Mouse (Mus musculus): ENCODE measurements at regions not wholly inside any gene's neighbourhood (a gene's known extent, or its start where the extent isn't known, plus 50 kb on each side); places are given as distances from the start of the nearest gene placed in this dataset.

GRCm38 (mm10) chr7:130057708-130058107 is 462.5 kb downstream of the Ate1 start:
- H3K4me1 ChIP-seq (ENCODE audit: control insufficient read depth, insufficient read depth, low read length) = peaks cover 2% of the 10 kb centered on the region; the same call in 1 of the 2 replicates
- DNase-seq (ENCODE audit: low spot score) (no peak), ATAC-seq (ENCODE audit: insufficient number of reproducible peaks, low FRiP score, low TSS enrichment, low read depth) (no peak)
- no peaks in the 10 kb centered on the region for H3K9me3 ChIP-seq (ENCODE audit: control insufficient read depth, low read length)
- H3K4me3 ChIP-seq (ENCODE audit: low read depth, low read length) = no peak overlapping the region
- no peaks in the 10 kb centered on the region for H3K27me3 ChIP-seq (ENCODE audit: control insufficient read depth, insufficient read depth, low read length)
- H3K9ac ChIP-seq (ENCODE audit: low read length) = no peak overlapping the region
- 86% methylated on average over 6 of the region's 6 CpGs for WGBS
- H3K36me3 ChIP-seq (ENCODE audit: control insufficient read depth, insufficient read depth, low read length) = no peaks in the 10 kb centered on the region
- H3K27ac ChIP-seq (replicated peaks; ENCODE audit: low read depth, low read length) = no peak overlapping the region
- no peak overlapping the region for H3K4me2 ChIP-seq (ENCODE audit: low read depth, severe bottlenecking)

GRCm38 (mm10) chr7:130058267-130058666 is 461.9 kb downstream of the Ate1 start:
- Histone ChIP-seq H3K4me3 (ENCODE audit: low read depth, low read length) (no peak overlapping the region), H3K9ac (ENCODE audit: low read length) (no peak overlapping the region), H3K27me3 (ENCODE audit: control insufficient read depth, insufficient read depth, low read length) (no peaks in the 10 kb centered on the region), H3K9me3 (ENCODE audit: control insufficient read depth, low read length) (no peaks in the 10 kb centered on the region), H3K27ac (replicated peaks; ENCODE audit: low read depth, low read length) (no peak overlapping the region), H3K4me1 (ENCODE audit: control insufficient read depth, insufficient read depth, low read length) (peaks cover 2% of the 10 kb centered on the region; the same call in 1 of the 2 replicates), H3K4me2 (ENCODE audit: low read depth, severe bottlenecking) (no peak overlapping the region), H3K36me3 (ENCODE audit: control insufficient read depth, insufficient read depth, low read length) (no peaks in the 10 kb centered on the region)
- ATAC-seq (ENCODE audit: insufficient number of reproducible peaks, low FRiP score, low TSS enrichment, low read depth) (no peak), DNase-seq (ENCODE audit: low spot score) (no peak)
- 80% methylated on average over 12 of the region's 12 CpGs for WGBS

GRCm38 (mm10) chr7:130059684-130060607 is 460.2 kb downstream of the Ate1 start:
- Histone ChIP-seq H3K27ac (replicated peaks; ENCODE audit: low read depth, low read length) (peak overlapping the region; percentile 36; the same call in 1 of the 2 replicates), H3K9me3 (ENCODE audit: control insufficient read depth, low read length) (no peaks in the 10 kb centered on the region), H3K27me3 (ENCODE audit: control insufficient read depth, insufficient read depth, low read length) (no peaks in the 10 kb centered on the region), H3K4me3 (ENCODE audit: low read depth, low read length) (no peak overlapping the region), H3K4me2 (ENCODE audit: low read depth, severe bottlenecking) (0 out of 2 replicates have a peak overlapping the region, but pooled peaks have one; percentile 4), H3K36me3 (ENCODE audit: control insufficient read depth, insufficient read depth, low read length) (no peaks in the 10 kb centered on the region), H3K9ac (ENCODE audit: low read length) (no peak overlapping the region), H3K4me1 (ENCODE audit: control insufficient read depth, insufficient read depth, low read length) (peaks cover 6% of the 10 kb centered on the region)
- peak; percentile 63 for DNase-seq (ENCODE audit: low spot score)
- no peak for ATAC-seq (ENCODE audit: insufficient number of reproducible peaks, low FRiP score, low TSS enrichment, low read depth)
- 22% methylated on average over 15 of the region's 15 CpGs for WGBS

GRCm38 (mm10) chr7:130064500-130064899 is 455.7 kb downstream of the Ate1 start:
- no peak overlapping the region for H3K4me2 ChIP-seq (ENCODE audit: low read depth, severe bottlenecking)
- DNase-seq (ENCODE audit: low spot score) (peak; percentile 81), ATAC-seq (ENCODE audit: insufficient number of reproducible peaks, low FRiP score, low TSS enrichment, low read depth) (peak; percentile 77)
- H3K36me3 ChIP-seq (ENCODE audit: control insufficient read depth, insufficient read depth, low read length) = no peaks in the 10 kb centered on the region
- no peak overlapping the region for H3K4me3 ChIP-seq (ENCODE audit: low read depth, low read length)
- H3K9me3 ChIP-seq (ENCODE audit: control insufficient read depth, low read length) = no peaks in the 10 kb centered on the region
- 8% methylated on average over 7 of the region's 7 CpGs for WGBS
- peaks cover 6% of the 10 kb centered on the region for H3K4me1 ChIP-seq (ENCODE audit: control insufficient read depth, insufficient read depth, low read length)
- no peaks in the 10 kb centered on the region for H3K27me3 ChIP-seq (ENCODE audit: control insufficient read depth, insufficient read depth, low read length)
- H3K9ac ChIP-seq (ENCODE audit: low read length) = no peak overlapping the region
- H3K27ac ChIP-seq (replicated peaks; ENCODE audit: low read depth, low read length) = no peak overlapping the region

DNA sequence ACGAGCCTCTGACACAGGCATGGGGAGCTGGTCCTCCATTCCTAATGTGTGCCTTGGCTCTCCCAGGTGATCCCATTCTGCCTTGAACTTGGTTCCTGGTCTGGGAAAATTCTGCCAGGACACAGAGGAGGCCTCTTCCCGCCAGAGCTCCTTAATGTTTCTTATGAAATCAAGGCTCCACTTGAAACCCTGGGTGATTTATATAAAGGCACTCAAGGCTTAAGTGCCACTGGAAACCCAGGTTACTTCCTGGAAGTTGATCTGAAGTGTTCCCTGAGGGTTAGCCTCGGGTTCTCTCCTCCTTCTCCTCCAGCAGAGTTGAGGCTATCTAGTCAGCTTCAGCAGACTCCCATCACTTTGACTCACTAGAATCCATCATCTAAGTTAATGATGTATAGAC is 451.9 kb downstream of the Ate1 start:
- no peak for DNase-seq (ENCODE audit: low spot score)
- ATAC-seq (ENCODE audit: insufficient number of reproducible peaks, low FRiP score, low TSS enrichment, low read depth) = no peak
- no peak overlapping the region for H3K27ac ChIP-seq (replicated peaks; ENCODE audit: low read depth, low read length)
- H3K36me3 ChIP-seq (ENCODE audit: control insufficient read depth, insufficient read depth, low read length) = no peaks in the 10 kb centered on the region
- H3K4me3 ChIP-seq (ENCODE audit: low read depth, low read length) = no peak overlapping the region
- H3K9ac ChIP-seq (ENCODE audit: low read length) = no peak overlapping the region
- H3K27me3 ChIP-seq (ENCODE audit: control insufficient read depth, insufficient read depth, low read length) = no peaks in the 10 kb centered on the region
- 76% methylated on average over 3 of the region's 3 CpGs for WGBS
- no peak overlapping the region for H3K4me2 ChIP-seq (ENCODE audit: low read depth, severe bottlenecking)
- no peaks in the 10 kb centered on the region for H3K9me3 ChIP-seq (ENCODE audit: control insufficient read depth, low read length)
- peaks cover 4% of the 10 kb centered on the region; the same call in 1 of the 2 replicates for H3K4me1 ChIP-seq (ENCODE audit: control insufficient read depth, insufficient read depth, low read length)

DNA sequence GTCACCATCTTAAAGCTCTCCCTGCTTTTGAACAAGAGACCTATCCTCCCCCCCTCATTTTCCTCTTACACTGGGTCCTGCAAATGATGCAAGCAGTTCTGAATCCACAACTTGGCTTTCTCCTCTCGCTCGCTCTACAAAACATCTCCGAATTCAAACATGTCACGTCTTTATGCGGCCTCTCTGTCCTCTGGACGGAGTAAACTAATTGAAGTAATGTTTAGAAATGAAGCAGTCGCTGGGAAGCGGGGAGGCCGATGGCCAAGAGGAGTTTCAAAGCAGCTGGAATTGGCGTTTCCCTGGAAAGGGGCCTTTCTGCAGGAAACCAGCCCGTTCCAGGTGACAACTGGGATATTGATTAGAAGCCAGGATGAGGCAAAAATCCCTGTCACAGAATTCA is 446.8 kb downstream of the Ate1 start:
- peak; percentile 36 for DNase-seq (ENCODE audit: low spot score)
- no peak overlapping the region for H3K4me3 ChIP-seq (ENCODE audit: low read depth, low read length)

GRCm38 (mm10) chr7:130073890-130074819 is 446.0 kb downstream of the Ate1 start:
- Histone ChIP-seq H3K27ac (replicated peaks; ENCODE audit: low read depth, low read length) (peak overlapping the region; percentile 49), H3K4me2 (ENCODE audit: low read depth, severe bottlenecking) (peak overlapping the region; percentile 39), H3K36me3 (ENCODE audit: control insufficient read depth, insufficient read depth, low read length) (no peaks in the 10 kb centered on the region), H3K9ac (ENCODE audit: low read length) (no peak overlapping the region; the same call in 1 of the 2 replicates), H3K4me1 (ENCODE audit: control insufficient read depth, insufficient read depth, low read length) (peaks cover 6% of the 10 kb centered on the region), H3K27me3 (ENCODE audit: control insufficient read depth, insufficient read depth, low read length) (no peaks in the 10 kb centered on the region), H3K4me3 (ENCODE audit: low read depth, low read length) (peak overlapping the region; percentile 5; the same call in 1 of the 2 replicates), H3K9me3 (ENCODE audit: control insufficient read depth, low read length) (no peaks in the 10 kb centered on the region)
- 15% methylated on average over 27 of the region's 27 CpGs for WGBS
- ATAC-seq (ENCODE audit: insufficient number of reproducible peaks, low FRiP score, low TSS enrichment, low read depth) (peak; percentile 62), DNase-seq (ENCODE audit: low spot score) (peak; percentile 76)

More for the DNA sequence above, 446.8 kb downstream of the Ate1 start:
- peak overlapping the region; percentile 49 for H3K27ac ChIP-seq (replicated peaks; ENCODE audit: low read depth, low read length)
- WGBS = 50% methylated on average over 11 of the region's 11 CpGs
- peak overlapping the region; percentile 39; the same call in 1 of the 2 replicates for H3K4me2 ChIP-seq (ENCODE audit: low read depth, severe bottlenecking)
- H3K9ac ChIP-seq (ENCODE audit: low read length) = no peak overlapping the region
- ATAC-seq (ENCODE audit: insufficient number of reproducible peaks, low FRiP score, low TSS enrichment, low read depth) = no peak
- no peaks in the 10 kb centered on the region for H3K27me3 ChIP-seq (ENCODE audit: control insufficient read depth, insufficient read depth, low read length)
- no peaks in the 10 kb centered on the region for H3K9me3 ChIP-seq (ENCODE audit: control insufficient read depth, low read length)
- H3K4me1 ChIP-seq (ENCODE audit: control insufficient read depth, insufficient read depth, low read length) = peaks cover 6% of the 10 kb centered on the region
- H3K36me3 ChIP-seq (ENCODE audit: control insufficient read depth, insufficient read depth, low read length) = no peaks in the 10 kb centered on the region

DNA sequence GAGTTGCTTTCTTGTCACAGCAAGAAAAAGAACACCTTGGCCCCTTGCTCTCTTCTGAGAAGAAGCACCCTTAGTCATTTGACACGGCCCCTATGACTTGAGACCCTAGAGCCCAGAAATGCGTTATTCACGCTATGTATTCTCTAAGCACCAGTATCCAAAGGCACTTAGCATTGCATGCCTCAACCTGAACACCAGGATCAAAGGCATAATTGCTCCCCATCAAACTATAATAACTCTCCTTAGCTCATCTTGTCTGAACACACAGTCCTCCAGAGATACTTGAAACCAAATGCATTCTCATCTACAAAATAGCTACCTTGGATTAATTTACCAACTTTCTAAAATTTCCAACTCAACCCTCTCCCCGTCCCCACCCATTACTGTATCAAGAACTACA is 437.5 kb downstream of the Ate1 start:
- no peak overlapping the region for H3K27ac ChIP-seq (replicated peaks; ENCODE audit: low read depth, low read length)
- DNase-seq (ENCODE audit: low spot score) (no peak), ATAC-seq (ENCODE audit: insufficient number of reproducible peaks, low FRiP score, low TSS enrichment, low read depth) (no peak)
- H3K4me3 ChIP-seq (ENCODE audit: low read depth, low read length) = no peak overlapping the region
- H3K27me3 ChIP-seq (ENCODE audit: control insufficient read depth, insufficient read depth, low read length) = no peaks in the 10 kb centered on the region
- H3K36me3 ChIP-seq (ENCODE audit: control insufficient read depth, insufficient read depth, low read length) = no peaks in the 10 kb centered on the region
- H3K9ac ChIP-seq (ENCODE audit: low read length) = no peak overlapping the region
- 83% methylated on average over 4 of the region's 4 CpGs for WGBS
- H3K4me1 ChIP-seq (ENCODE audit: control insufficient read depth, insufficient read depth, low read length) = no peaks in the 10 kb centered on the region
- no peak overlapping the region for H3K4me2 ChIP-seq (ENCODE audit: low read depth, severe bottlenecking)
- H3K9me3 ChIP-seq (ENCODE audit: control insufficient read depth, low read length) = no peaks in the 10 kb centered on the region
